Mouse (Mus musculus) brain, adult 2 months (tissue): ENCODE data around the gene Naif1.

Experiments used
- DNase-seq: peaks from one replicate; pipeline ENCODE4 v3.0.0; 2011; ENCODE audit warnings: low read depth, low spot score

Gene Naif1

GRCm38 (mm10) chr2:32449761-32450754, at the start of gene Naif1:
Naif1 (plus strand) TSS chr2:32450457.
- DNase-seq, result peak; percentile 78

- DNase-seq, result peak; percentile 99
Observed at GRCm38 (mm10) chr2:32404663-32405062, 45.6 kb upstream of the Naif1 start.

GRCm38 (mm10) chr2:32407144-32407824, 43.0 kb upstream of the Naif1 start:
- no peak for DNase-seq

GRCm38 (mm10) chr2:32408429-32409424, 41.5 kb upstream of the Naif1 start:
- DNase-seq, result no peak

GRCm38 (mm10) chr2:32411407-32411806, 38.9 kb upstream of the Naif1 start:
- DNase-seq, result no peak

- no peak for DNase-seq
Observed at GRCm38 (mm10) chr2:32412742-32413531, 37.3 kb upstream of the Naif1 start.

GRCm38 (mm10) chr2:32413936-32414335, 36.3 kb upstream of the Naif1 start:
- DNase-seq, result no peak

GRCm38 (mm10) chr2:32415801-32416200, 34.5 kb upstream of the Naif1 start:
- no peak for DNase-seq

GRCm38 (mm10) chr2:32416556-32416955, 33.7 kb upstream of the Naif1 start:
- no peak for DNase-seq

GRCm38 (mm10) chr2:32417486-32417885, 32.8 kb upstream of the Naif1 start:
- DNase-seq, result no peak

GRCm38 (mm10) chr2:32418430-32419151, 31.7 kb upstream of the Naif1 start:
- no peak for DNase-seq

GRCm38 (mm10) chr2:32419359-32419758, 30.9 kb upstream of the Naif1 start:
- peak; percentile 88 for DNase-seq

- DNase-seq, result no peak
Observed at GRCm38 (mm10) chr2:32420066-32420608, 30.1 kb upstream of the Naif1 start.

GRCm38 (mm10) chr2:32420647-32421046, 29.6 kb upstream of the Naif1 start:
- no peak for DNase-seq

GRCm38 (mm10) chr2:32421851-32422251, 28.4 kb upstream of the Naif1 start:
- DNase-seq, result no peak

- DNase-seq, result peak; percentile 92
Observed at GRCm38 (mm10) chr2:32423481-32424331, 26.6 kb upstream of the Naif1 start.

- no peak for DNase-seq
Observed at GRCm38 (mm10) chr2:32424796-32425195, 25.5 kb upstream of the Naif1 start.

GRCm38 (mm10) chr2:32425568-32425967, 24.7 kb upstream of the Naif1 start:
- DNase-seq, result peak; percentile 82

GRCm38 (mm10) chr2:32426141-32426540, 24.1 kb upstream of the Naif1 start:
- no peak for DNase-seq
